ENCODE assay signal across 12 mouse cellular contexts in the genomic region with DNA sequence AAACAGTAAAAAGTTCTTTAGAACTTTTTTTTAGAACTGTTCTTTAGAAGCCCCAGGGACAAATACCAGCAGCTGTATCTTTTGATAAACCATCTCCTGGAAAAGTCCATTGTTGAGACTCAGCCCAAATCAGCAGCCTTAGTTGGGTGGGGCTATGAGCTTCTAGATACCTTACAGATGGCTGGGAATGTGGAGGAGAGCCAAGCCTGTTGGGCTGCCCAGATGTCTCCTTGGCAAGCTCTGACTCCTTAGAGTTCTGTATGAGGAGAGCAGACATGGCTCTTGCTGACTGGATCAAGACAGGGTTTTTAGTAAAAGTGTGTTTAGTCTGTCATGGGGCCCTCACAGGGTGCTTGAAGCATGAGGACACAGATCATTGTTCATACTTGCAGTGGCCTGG. TPM values are rescaled to one million over a fixed set of nuclear protein-coding genes. Genes with fewer than 3 reads are reported as not detected.
DNase-seq lines count a peak whose midpoint lies in the region; ATAC-seq and TF ChIP-seq lines count a peak whose summit lies in the region.
"Had no signal": no experiment of that assay in that cellular context is flagged by ENCODE, and none has a peak within 500 bp of the region (broad histone marks: within the 10 kb centered on the region; RNA-seq: fewer than 3 reads in every experiment).

No protein-coding gene starts in this region.

- peak; percentile 65 to 68 for DNase-seq in cerebellum, postnatal 14 days
- DNase-seq in cerebellum, adult 18-20 months = no peak
- DNase-seq in layer of hippocampus, adult 2 months (ENCODE audit: low spot score in 2 of 2) = peak; percentile 52 to 71
- no peak for DNase-seq in layer of hippocampus, postnatal 25 days (ENCODE audit: extremely low spot score in 1 of 2, low spot score in 1 of 2)
- DNase-seq in frontal cortex, postnatal 10 days (ENCODE audit: low spot score in 2 of 2) = peak; percentile 11 to 14
- peak; percentile 29 to 58 for DNase-seq in right cerebral cortex, adult 2 months (ENCODE audit: low spot score in 2 of 2)
- no peak for DNase-seq in yolk sac, embryonic 10.5 days (ENCODE audit: low spot score)
- DNase-seq: adrenal gland, adult 8-10 months; kidney, adult 11 months had no signal

- no peak for ATAC-seq in megakaryocyte progenitor cell, adult 5-6 weeks (replicated peaks; ENCODE audit: poor library complexity)

- TF ChIP-seq CTCF in layer of hippocampus, adult 2 months (conservative IDR thresholded peaks at IDR 0.05) = no peak

- no peak overlapping the region for H3K4me3 ChIP-seq in layer of hippocampus, adult 2 months
- H3K4me3 ChIP-seq: forebrain, embryonic 10.5 days had no signal

- no peak overlapping the region for H3K27ac ChIP-seq in layer of hippocampus, adult 2 months
- H3K27ac ChIP-seq: forebrain, embryonic 10.5 days had no signal

RNA-seq across cellular contexts. Expression of gene Tcerg1l, which starts 53.8 kb away (rescaled TPM):
- 10 to 100 TPM in 1 of 2 experiments, 1 to 10 TPM in 1; 9.7 to 11.4 TPM for total RNA-seq in layer of hippocampus, adult 2 months (2021)
- 10 to 100 TPM; 10.6 to 13.8 TPM for total RNA-seq in layer of hippocampus, postnatal 25 days (2021)
- total RNA-seq in megakaryocyte progenitor cell, adult 5-6 weeks (2015) = not detected in 2 replicates
- 1.2 TPM in 1 of 2 replicates, not detected in the other for total RNA-seq in megakaryocyte progenitor cell, adult 5-6 weeks (2017)
- total RNA-seq: liver, adult 2 months had no signal

Comparison
In these comparisons a context has a peak if more than half of its experiments do, and no peak if none do; other contexts are left out.
1. DNase-seq: peak in cerebellum, postnatal 14 days (2 of 2), layer of hippocampus, adult 2 months (2 of 2), frontal cortex, postnatal 10 days (2 of 2) and right cerebral cortex, adult 2 months (2 of 2); none in cerebellum, adult 18-20 months (0 of 2), layer of hippocampus, postnatal 25 days (0 of 2) and yolk sac, embryonic 10.5 days (single experiment).
2. RNA of gene Tcerg1l, which starts 53.8 kb away (total RNA-seq): 10.6 to 13.8 TPM in layer of hippocampus, postnatal 25 days and 9.7 to 11.4 TPM in layer of hippocampus, adult 2 months; 1.2 TPM in megakaryocyte progenitor cell, adult 5-6 weeks; every median in the first group is over 4 times any median in the second.